Mouse (Mus musculus) limb, embryonic 13.5 days (tissue): ENCODE measurements around the gene Rsph1. TPM values are rescaled to one million over a fixed set of nuclear protein-coding genes. Genes with fewer than 3 reads are reported as not detected.
"Not testable (repeated sequence)": the region's sequence is repeated elsewhere in the genome, so short reads cannot be mapped to it uniquely, and the experiment has no call there.

Experiments
- ATAC-seq: fragments of 200-750 bp; cut with Nextera tagmentation; 2 replicates; pipeline ENCODE4 v1.8.0; 2017; ENCODE audit warnings: low read depth, moderate number of reproducible peaks, moderate TSS enrichment; ENCODE audit not compliant: low FRiP score
- H3K27ac ChIP-seq: fragments of 300-500 bp; sonication (generic); 2 replicates; pipeline ENCODE4 v1.5.1; 2015; ENCODE audit warnings: inconsistent platforms, mild to moderate bottlenecking, moderate library complexity
- H3K27me3 ChIP-seq: fragments of 300-500 bp; sonication (generic); 2 replicates; pipeline ENCODE4 v1.6.1; 2015; ENCODE audit warnings: mild to moderate bottlenecking, inconsistent platforms
- H3K36me3 ChIP-seq: fragments of 300-500 bp; sonication (generic); 2 replicates; pipeline ENCODE4 v1.6.1; 2015; ENCODE audit warnings: inconsistent platforms, mild to moderate bottlenecking, moderate library complexity
- H3K4me1 ChIP-seq: fragments of 300-500 bp; sonication (generic); 2 replicates; pipeline ENCODE4 v1.6.1; 2015; ENCODE audit warnings: inconsistent platforms
- H3K4me2 ChIP-seq: fragments of 300-500 bp; sonication (generic); replicated peaks from 2 replicates; pipeline ENCODE4 v1.6.1; 2015; ENCODE audit warnings: inconsistent platforms, mild to moderate bottlenecking, moderate library complexity
- H3K4me3 ChIP-seq: fragments of 300-500 bp; sonication (generic); 2 replicates; pipeline ENCODE4 v1.5.1; 2015; ENCODE audit warnings: moderate library complexity, mild to moderate bottlenecking, inconsistent platforms
- H3K9ac ChIP-seq: fragments of 300-500 bp; sonication (generic); 2 replicates; pipeline ENCODE4 v1.6.1; 2015; ENCODE audit warnings: mild to moderate bottlenecking, inconsistent platforms
- H3K9me3 ChIP-seq: fragments of 300-500 bp; sonication (generic); 2 replicates; pipeline ENCODE4 v1.6.1; 2016; ENCODE audit warnings: inconsistent platforms
- whole genome bisulfite sequencing: fragments of 180-500 bp; shearing (Covaris S2); methylation state at CpG from one replicate; pipeline ENCODE4 v1.1.7; 2015; 5-methylcytosine and 5-hydroxymethylcytosine counted together
- polyA plus RNA-seq: library from polyadenylated mRNA; unstranded; fragments of >200 nt; fragmentation: Nextera tagmentation; extraction: Ambion mirVana; gene quantifications from 2 replicates; pipeline ENCODE4 v1.2.1, GENCODE M21; 2015

Gene Rsph1
- polyA plus RNA-seq, 1 experiment from 2014 or later = 0.48 TPM

DNA sequence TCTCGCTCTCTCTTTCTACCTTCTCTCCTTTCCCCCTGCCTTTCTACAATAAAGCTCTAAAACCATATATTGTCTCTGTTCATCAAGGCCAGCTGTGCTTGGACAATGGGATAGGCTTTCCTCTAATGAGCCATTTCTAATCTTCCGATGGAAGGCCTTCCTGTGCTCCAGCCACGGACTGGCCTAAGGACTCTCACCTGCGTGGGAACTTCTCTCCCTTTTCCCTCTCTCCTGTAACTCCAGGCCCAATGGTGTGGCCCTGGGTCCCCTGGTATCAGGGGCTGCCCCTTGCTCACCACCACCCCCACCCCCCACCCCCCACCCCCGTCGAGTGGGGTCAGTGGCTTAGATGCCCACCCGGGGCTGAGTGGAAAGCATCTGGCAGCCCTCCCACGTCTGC is 6.4 kb downstream of the Rsph1 start:
- not testable (repeated sequence) for H3K4me3 ChIP-seq, H3K9me3 ChIP-seq, H3K4me2 ChIP-seq, H3K9ac ChIP-seq, H3K4me1 ChIP-seq, H3K27me3 ChIP-seq, ATAC-seq, H3K27ac ChIP-seq, H3K36me3 ChIP-seq
- WGBS = 81% methylated on average over 8 of the region's 8 CpGs

DNA sequence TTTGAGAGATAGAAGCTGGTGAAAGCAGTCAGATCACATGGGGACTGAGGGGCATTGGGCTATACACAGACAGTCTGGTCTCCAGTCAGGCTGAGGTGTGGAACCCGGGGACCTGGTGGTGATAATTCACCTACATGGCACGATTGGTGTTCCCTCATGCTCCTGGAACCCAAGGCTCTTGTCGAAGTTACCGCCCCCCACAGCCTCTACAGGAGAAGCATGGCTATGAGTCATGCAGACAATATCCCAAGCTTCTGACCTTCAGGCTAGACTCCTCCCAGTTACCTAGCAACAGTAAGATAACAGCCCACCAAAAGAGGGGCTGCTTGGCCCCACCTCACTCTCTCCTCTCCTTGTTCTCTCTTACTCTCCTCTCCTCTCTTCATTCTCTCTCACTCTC is 6.9 kb downstream of the Rsph1 start:
- H3K27ac ChIP-seq = no peak overlapping the region
- no peak overlapping the region for H3K9ac ChIP-seq
- 0 out of 2 replicates have a peak, but pooled peaks cover under 1% of the 10 kb centered on the region for H3K4me1 ChIP-seq
- 94% methylated on average over 4 of the region's 4 CpGs for WGBS
- no peak overlapping the region for H3K4me2 ChIP-seq
- H3K27me3 ChIP-seq = no peaks in the 10 kb centered on the region
- no peaks in the 10 kb centered on the region for H3K36me3 ChIP-seq
- H3K4me3 ChIP-seq = no peak overlapping the region
- H3K9me3 ChIP-seq = no peaks in the 10 kb centered on the region
- no peak for ATAC-seq

DNA sequence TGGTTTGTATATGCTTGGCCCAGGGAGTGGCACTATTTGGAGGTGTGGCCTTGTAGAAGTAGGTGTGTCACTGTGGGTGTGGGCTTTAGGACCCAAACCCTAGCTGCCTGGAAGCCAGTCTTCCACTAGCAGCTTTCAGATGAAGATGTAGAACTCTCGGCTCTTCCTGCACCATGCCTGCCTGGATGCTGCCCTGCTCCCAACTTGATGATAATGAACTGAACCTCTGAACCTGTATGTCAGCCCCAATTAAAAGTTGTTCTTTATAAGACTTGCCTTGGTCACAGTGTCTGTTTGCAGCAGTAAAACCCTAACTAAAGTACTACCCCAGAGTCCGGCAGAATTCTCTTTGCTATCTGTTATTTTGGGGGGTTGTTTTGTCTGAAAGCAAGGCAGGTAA is 7.4 kb downstream of the Rsph1 start:
- H3K27me3 ChIP-seq = no peaks in the 10 kb centered on the region
- H3K36me3 ChIP-seq = no peaks in the 10 kb centered on the region
- no peak overlapping the region for H3K27ac ChIP-seq
- no peak for ATAC-seq
- H3K9ac ChIP-seq = no peak overlapping the region
- H3K9me3 ChIP-seq = no peaks in the 10 kb centered on the region
- H3K4me2 ChIP-seq = no peak overlapping the region
- H3K4me3 ChIP-seq = no peak overlapping the region
- 0 out of 2 replicates have a peak, but pooled peaks cover 5% of the 10 kb centered on the region for H3K4me1 ChIP-seq
- WGBS = 83% methylated on average over 2 of the region's 2 CpGs

DNA sequence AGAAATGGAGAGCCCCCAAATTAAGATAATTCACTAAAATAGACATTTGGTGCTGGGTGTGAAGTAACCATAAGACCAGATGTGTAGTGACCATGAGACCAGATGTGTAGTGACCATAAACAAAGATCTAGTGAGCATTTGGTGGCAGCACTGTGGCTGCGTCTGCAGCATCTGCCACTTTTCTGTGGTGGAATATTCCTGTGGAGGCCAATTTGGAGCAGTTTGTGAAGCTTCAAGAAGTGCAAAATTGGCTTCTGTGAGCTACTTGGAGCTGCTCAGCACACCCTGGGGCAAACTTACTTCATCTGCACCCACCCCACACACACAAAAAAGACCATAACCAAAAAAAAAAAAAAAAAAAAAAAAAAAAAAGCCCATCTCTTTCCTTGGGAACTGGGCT is 9.2 kb downstream of the Rsph1 start:
- Histone ChIP-seq H3K27me3 (no peaks in the 10 kb centered on the region), H3K4me3 (no peak overlapping the region), H3K9ac (no peak overlapping the region), H3K4me1 (0 out of 2 replicates have a peak, but pooled peaks cover 6% of the 10 kb centered on the region), H3K9me3 (no peaks in the 10 kb centered on the region), H3K27ac (no peak overlapping the region), H3K4me2 (no peak overlapping the region), H3K36me3 (no peaks in the 10 kb centered on the region)
- 59% methylated on average over 1 of the region's 1 CpGs for WGBS
- ATAC-seq = no peak

DNA sequence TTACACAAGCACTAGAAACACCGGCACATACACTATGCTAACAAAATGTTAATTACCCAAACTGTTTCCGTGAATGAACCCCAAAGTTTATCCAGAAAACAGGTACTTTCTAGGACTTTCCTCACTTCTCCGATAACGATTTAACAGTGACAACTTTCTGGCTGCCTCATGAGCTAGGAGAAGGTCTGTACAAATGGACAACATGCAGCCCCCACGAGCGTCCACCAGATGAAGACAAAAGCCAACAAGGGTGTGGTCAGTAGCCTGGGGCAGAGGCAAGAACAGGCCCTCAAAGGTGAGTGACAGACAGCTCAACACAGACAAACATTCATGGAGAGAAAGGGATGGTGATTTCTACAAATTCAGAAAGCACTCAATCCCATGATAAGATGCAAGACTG is 9.6 kb downstream of the Rsph1 start:
- ATAC-seq = no peak
- Histone ChIP-seq H3K27me3 (no peaks in the 10 kb centered on the region), H3K4me3 (no peak overlapping the region), H3K9me3 (no peaks in the 10 kb centered on the region), H3K4me1 (0 out of 2 replicates have a peak, but pooled peaks cover 6% of the 10 kb centered on the region), H3K36me3 (no peaks in the 10 kb centered on the region), H3K9ac (no peak overlapping the region), H3K27ac (no peak overlapping the region), H3K4me2 (no peak overlapping the region)
- WGBS = 80% methylated on average over 6 of the region's 6 CpGs

DNA sequence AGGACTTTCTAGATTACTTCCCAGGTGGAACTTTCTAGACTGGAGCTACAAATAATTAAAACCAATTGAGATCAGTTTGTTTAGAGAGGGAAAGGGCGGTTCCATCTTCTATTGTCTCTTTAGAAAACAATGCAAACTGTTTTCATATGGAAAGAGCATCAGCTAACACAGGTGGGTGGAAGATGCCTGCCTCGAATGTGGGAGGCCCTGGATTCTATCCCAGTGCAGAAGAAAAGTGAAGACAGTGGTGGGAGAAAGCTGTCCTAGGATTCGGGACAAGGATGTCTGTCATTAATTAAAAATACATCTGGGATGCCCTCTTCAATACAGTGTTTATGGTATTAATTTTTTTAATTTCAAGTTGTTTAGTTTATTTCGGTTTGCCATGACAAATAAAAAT is 10.0 kb downstream of the Rsph1 start:
- Histone ChIP-seq H3K27me3 (no peaks in the 10 kb centered on the region), H3K36me3 (no peaks in the 10 kb centered on the region), H3K4me1 (0 out of 2 replicates have a peak, but pooled peaks cover 6% of the 10 kb centered on the region), H3K4me3 (no peak overlapping the region), H3K4me2 (no peak overlapping the region), H3K9ac (no peak overlapping the region), H3K27ac (no peak overlapping the region), H3K9me3 (no peaks in the 10 kb centered on the region)
- ATAC-seq = no peak
- 75% methylated on average over 4 of the region's 4 CpGs for WGBS

DNA sequence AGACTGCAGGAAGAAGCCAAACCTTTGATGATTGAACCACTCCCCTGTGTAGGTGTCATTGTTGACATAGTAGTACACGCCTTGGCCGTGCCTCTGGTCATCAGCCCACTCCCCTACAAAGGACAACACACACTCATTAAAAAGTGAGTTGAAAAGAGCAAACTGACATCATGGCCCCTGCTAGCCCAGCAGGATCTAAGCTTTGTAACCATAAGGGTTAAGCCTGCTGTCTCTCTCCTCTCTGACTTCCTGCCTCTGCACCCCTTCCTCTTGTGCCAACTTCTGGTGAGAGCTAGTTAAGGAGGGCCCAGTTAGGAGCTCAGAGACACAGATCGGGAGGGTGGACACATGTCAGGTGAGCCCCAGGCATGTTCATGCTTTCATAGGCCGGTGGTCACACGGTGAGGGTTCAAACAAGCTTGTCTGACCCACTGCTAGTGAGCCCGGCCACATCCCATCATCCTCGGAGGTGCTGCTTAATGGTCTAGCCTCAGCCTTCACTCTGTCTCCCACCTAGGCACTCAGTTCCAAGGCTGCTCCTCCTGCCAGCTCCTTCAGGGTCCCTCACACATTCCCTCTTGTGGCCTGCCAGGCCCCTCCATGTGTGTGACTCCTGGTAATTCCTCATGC is 10.7 kb downstream of the Rsph1 start:
- no peak overlapping the region for H3K4me3 ChIP-seq
- no peaks in the 10 kb centered on the region for H3K27me3 ChIP-seq
- H3K4me2 ChIP-seq = no peak overlapping the region
- H3K27ac ChIP-seq = no peak overlapping the region
- H3K36me3 ChIP-seq = no peaks in the 10 kb centered on the region
- 0 out of 2 replicates have a peak, but pooled peaks cover 6% of the 10 kb centered on the region for H3K4me1 ChIP-seq
- 72% methylated on average over 7 of the region's 7 CpGs for WGBS
- ATAC-seq = no peak
- H3K9me3 ChIP-seq = no peaks in the 10 kb centered on the region
- no peak overlapping the region for H3K9ac ChIP-seq

DNA sequence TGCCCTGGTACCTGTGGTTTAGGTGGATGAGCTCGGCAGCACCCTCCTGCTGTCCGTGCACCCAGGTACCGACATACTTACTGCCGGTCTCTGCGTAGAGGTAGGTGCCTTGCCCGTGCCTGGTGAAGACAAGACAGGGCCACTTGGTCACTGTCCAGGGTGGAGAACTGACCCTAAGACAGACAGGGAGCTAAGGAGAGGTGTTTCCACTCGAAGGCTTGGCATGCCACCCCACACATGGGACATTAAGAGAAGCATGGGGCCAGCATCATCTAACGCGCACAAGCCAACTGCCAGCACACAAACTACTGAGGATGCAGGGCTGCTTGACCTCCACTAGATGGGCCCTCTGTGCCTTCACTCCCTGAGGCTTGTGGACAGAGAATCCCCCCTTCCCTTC is 11.4 kb downstream of the Rsph1 start:
- H3K4me3 ChIP-seq = no peak overlapping the region
- WGBS = 87% methylated on average over 9 of the region's 9 CpGs
- 0 out of 2 replicates have a peak, but pooled peaks cover 6% of the 10 kb centered on the region for H3K4me1 ChIP-seq
- H3K27ac ChIP-seq = no peak overlapping the region
- no peak overlapping the region for H3K4me2 ChIP-seq
- no peak for ATAC-seq
- H3K9ac ChIP-seq = no peak overlapping the region
- no peaks in the 10 kb centered on the region for H3K9me3 ChIP-seq
- no peaks in the 10 kb centered on the region for H3K36me3 ChIP-seq
- no peaks in the 10 kb centered on the region for H3K27me3 ChIP-seq

DNA sequence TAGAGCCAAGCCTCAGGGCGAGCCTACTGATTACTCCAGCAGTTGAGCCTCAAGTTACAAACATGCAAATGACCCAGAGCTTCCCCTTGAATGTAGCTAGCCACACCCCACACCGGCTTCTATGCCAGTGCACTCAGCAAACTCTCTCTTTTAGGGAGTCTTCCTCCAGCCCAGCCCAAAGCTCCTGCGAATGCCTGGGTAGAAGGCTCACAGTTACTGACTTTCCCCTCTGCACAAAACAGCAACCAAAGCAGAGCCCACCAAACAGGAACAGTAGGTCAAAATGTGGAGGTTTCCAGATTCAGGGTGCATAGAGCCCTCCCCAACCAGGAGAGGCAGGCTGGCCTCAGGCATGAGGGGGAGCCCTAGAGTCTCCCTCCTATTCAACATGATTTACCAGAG is 12.0 kb downstream of the Rsph1 start:
- Histone ChIP-seq H3K4me2 (no peak overlapping the region), H3K9ac (no peak overlapping the region), H3K4me3 (no peak overlapping the region), H3K9me3 (no peaks in the 10 kb centered on the region), H3K27me3 (no peaks in the 10 kb centered on the region), H3K36me3 (no peaks in the 10 kb centered on the region), H3K4me1 (peaks cover 9% of the 10 kb centered on the region; the same call in 1 of the 2 replicates), H3K27ac (no peak overlapping the region)
- WGBS = 6% methylated on average over 3 of the region's 3 CpGs
- ATAC-seq = no peak

DNA sequence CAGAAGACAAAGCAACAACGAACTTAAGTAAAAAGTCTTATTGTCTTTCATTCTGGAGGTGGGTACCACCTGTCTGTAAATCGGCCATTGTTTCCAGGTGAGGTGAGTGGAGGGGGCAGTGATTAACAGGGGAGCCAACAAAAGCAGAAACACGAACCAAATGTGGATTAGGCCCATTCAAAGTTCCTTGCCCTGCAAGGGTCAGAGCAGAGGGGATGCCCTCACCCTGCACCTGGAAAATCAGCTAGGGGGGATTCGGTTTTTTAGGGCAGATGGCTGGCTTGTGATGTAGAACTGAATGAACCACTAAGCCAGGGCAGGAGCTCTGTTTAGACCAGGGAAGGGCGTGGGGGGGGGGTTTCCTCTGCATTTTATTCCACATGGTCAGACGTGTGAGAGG is 12.8 kb downstream of the Rsph1 start:
- Histone ChIP-seq H3K4me2 (no peak overlapping the region), H3K9me3 (no peaks in the 10 kb centered on the region), H3K4me3 (no peak overlapping the region), H3K4me1 (peaks cover 9% of the 10 kb centered on the region; the same call in 1 of the 2 replicates), H3K9ac (no peak overlapping the region), H3K27ac (no peak overlapping the region), H3K36me3 (no peaks in the 10 kb centered on the region), H3K27me3 (no peaks in the 10 kb centered on the region)
- ATAC-seq = no peak
- WGBS = 48% methylated on average over 6 of the region's 6 CpGs

DNA sequence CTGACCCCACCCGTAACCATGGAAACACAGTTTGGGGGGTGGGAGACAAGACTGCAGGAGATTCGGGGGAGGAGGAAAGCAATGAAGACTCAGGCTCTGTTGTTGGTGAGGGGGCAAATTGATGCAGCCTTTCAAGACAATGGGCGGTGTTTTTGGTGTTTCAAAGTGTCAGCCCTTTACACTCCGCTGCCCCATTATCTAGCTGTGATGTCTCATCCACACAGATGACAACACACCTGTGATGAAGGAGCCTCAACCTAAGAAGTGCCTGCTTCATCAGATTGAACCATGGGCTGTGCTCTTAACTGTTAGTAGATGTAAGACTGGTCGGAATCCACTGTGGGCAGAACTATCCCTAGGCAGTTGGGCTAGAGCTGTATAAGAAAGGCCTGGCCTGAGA is 13.4 kb downstream of the Rsph1 start:
- ATAC-seq = no peak
- Histone ChIP-seq H3K27ac (no peak overlapping the region), H3K4me3 (no peak overlapping the region), H3K4me2 (no peak overlapping the region), H3K27me3 (no peaks in the 10 kb centered on the region), H3K36me3 (no peaks in the 10 kb centered on the region), H3K4me1 (peaks cover 9% of the 10 kb centered on the region; the same call in 1 of the 2 replicates), H3K9me3 (no peaks in the 10 kb centered on the region), H3K9ac (no peak overlapping the region)
- WGBS = 94% methylated on average over 5 of the region's 5 CpGs

DNA sequence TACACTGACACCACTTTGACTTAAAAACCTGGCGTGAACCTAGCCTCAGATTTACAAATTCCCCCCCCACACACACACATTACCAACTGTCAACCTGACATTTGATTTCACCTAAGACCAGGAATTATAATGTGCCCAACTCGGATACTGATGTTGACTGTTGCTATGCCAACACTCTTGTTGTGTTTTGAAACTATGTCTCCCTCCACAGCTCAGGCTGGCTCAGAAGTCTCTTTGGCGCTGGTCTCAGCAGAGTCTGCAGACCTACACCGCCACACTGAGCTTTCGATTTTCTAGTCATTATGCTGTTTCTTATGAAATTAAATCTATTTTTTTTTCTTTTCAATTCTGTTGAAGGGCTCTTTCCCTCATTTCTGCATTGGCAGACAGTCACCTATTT is 14.5 kb downstream of the Rsph1 start:
- Histone ChIP-seq H3K27ac (no peak overlapping the region), H3K9ac (no peak overlapping the region), H3K9me3 (no peaks in the 10 kb centered on the region), H3K36me3 (no peaks in the 10 kb centered on the region), H3K27me3 (no peaks in the 10 kb centered on the region), H3K4me3 (no peak overlapping the region), H3K4me2 (no peak overlapping the region), H3K4me1 (peaks cover 9% of the 10 kb centered on the region; the same call in 1 of the 2 replicates)
- ATAC-seq = no peak
- WGBS = 69% methylated on average over 5 of the region's 5 CpGs

DNA sequence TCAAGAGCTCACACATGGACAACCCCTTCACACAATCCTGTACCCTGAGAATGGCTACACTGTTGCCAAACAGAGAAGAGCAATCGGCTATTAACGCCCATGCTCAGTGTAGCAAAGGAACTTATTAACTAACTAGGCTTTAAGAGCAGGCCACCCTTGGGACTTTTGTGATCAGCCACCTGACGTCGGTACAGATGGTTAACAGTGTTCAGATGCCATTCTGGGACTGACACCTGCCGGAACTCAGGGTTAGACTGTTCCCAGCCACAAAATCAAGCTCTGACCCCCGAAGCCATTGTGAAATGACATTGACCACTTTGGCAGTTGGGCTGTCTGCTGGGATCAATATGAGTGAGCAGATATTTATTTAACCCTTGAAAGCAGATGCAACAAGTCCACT is 15.8 kb downstream of the Rsph1 start:
- H3K36me3 ChIP-seq = no peaks in the 10 kb centered on the region
- no peaks in the 10 kb centered on the region for H3K27me3 ChIP-seq
- WGBS = 73% methylated on average over 6 of the region's 6 CpGs
- no peak overlapping the region for H3K4me3 ChIP-seq
- peaks cover 9% of the 10 kb centered on the region; the same call in 1 of the 2 replicates for H3K4me1 ChIP-seq
- ATAC-seq = no peak
- H3K9ac ChIP-seq = no peak overlapping the region
- no peaks in the 10 kb centered on the region for H3K9me3 ChIP-seq
- no peak overlapping the region for H3K27ac ChIP-seq
- H3K4me2 ChIP-seq = no peak overlapping the region
